Mouse (Mus musculus) ES-Bruce4 (cell line): ENCODE measurements around the gene Atg2a. TPM values are rescaled to one million over a fixed set of nuclear protein-coding genes. Genes with fewer than 3 reads are reported as not detected.

Experiments
- H3K27ac ChIP-seq: 2 replicates; pipeline ENCODE4 v1.5.1; 2012; ENCODE audit warnings: low read length, inconsistent platforms; ENCODE audit not compliant: insufficient read depth
- H3K27me3 ChIP-seq: 2 replicates; pipeline ENCODE4 v1.6.1; 2012; ENCODE audit warnings: mild to moderate bottlenecking, low read length, inconsistent platforms; ENCODE audit not compliant: control insufficient read depth, poor library complexity, insufficient read depth, severe bottlenecking
- H3K36me3 ChIP-seq: 2 replicates; pipeline ENCODE4 v1.6.1; 2012; ENCODE audit warnings: inconsistent platforms, mild to moderate bottlenecking, low read length, moderate library complexity; ENCODE audit not compliant: control insufficient read depth, poor library complexity, insufficient read depth, severe bottlenecking
- H3K4me1 ChIP-seq: one replicate; pipeline ENCODE4 v1.8.1; 2011; ENCODE audit warnings: low read length; ENCODE audit not compliant: control insufficient read depth, insufficient read depth
- H3K4me3 ChIP-seq: 2 replicates; pipeline ENCODE4 v1.5.1; 2011; ENCODE audit warnings: low read depth, mild to moderate bottlenecking, low read length
- H3K9ac ChIP-seq: 2 replicates; pipeline ENCODE4 v1.6.1; 2012; ENCODE audit warnings: low read depth, mild to moderate bottlenecking, inconsistent platforms; ENCODE audit not compliant: poor library complexity, severe bottlenecking
- H3K9me3 ChIP-seq: replicated peaks from 2 replicates; pipeline ENCODE4 v1.6.1; 2012; ENCODE audit warnings: mild to moderate bottlenecking, low read length, inconsistent platforms; ENCODE audit not compliant: control insufficient read depth, poor library complexity, insufficient read depth, severe bottlenecking
- CTCF ChIP-seq: IDR thresholded peaks from one replicate; pipeline ENCODE4 v1.8.1; 2011; ENCODE audit warnings: low read depth, low read length
- EP300 ChIP-seq: IDR thresholded peaks from 2 replicates; pipeline ENCODE4 v1.6.1; 2011; ENCODE audit warnings: low read depth, low read length; ENCODE audit not compliant: insufficient read depth
- POLR2A ChIP-seq: IDR thresholded peaks from one replicate; pipeline ENCODE4 v1.8.1; 2011; ENCODE audit warnings: low read length; ENCODE audit not compliant: insufficient read depth
- polyA plus RNA-seq: library from polyadenylated mRNA; stranded (reverse); fragments of >200 nt; gene quantifications from 2 replicates; pipeline ENCODE4 v1.2.4, GENCODE M21; 2011; ENCODE audit warnings: low read depth; ENCODE audit not compliant: missing spikeins, insufficient read depth, insufficient read length

Gene Atg2a
- polyA plus RNA-seq, 1 experiment: 10.9 TPM

DNA sequence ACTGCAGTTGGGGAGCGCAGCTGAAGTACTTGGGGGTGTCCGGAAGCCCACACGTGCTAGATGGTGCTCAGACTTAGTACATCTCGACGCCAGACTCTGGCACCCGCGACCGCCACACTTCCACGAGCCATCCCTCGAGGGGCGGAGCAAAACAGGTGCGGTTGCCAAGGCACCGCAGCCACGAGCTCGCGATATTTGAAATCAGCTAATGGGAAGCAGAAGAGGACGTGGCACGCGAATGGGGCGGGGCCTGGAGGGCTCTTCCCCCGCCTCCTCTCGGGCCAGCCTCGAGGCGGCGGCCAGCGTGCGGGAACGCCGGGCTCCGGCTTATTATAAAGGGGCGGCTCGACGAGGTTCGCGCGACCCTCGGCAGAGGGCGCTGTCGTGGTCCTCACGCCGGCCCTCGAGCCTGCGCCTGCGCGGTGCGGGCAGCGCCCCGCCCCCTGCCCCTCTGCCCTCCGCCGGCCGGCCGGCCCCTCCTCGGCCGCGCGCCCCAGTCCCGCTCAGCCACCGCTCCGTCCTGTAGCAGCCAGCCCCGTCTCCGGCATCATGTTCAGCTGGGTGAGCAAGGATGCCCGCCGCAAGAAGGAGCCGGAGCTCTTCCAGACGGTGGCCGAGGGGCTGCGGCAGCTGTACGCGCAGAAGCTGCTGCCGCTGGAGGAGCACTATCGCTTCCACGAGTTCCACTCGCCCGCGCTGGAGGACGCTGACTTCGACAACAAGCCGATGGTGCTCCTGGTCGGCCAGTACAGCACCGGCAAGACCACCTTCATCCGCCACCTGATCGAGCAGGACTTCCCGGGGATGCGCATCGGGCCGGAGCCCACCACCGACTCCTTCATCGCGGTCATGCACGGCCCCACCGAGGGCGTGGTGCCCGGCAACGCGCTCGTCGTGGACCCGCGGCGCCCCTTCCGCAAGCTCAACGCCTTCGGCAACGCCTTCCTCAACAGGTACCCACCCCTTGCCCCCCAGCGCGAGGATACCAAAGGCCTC, 35.3 kb downstream of the Atg2a start, which contains the start of gene Ehd1:
Gene Ehd1, plus strand, starts transcription at position 300 of the 996 bp plus-strand sequence.
- H3K27ac ChIP-seq: peak within 1 kb of the TSS; percentile 62
- H3K4me3 ChIP-seq: peak within 1 kb of the TSS; percentile 86
- H3K4me1 ChIP-seq: peaks cover 8% of the 10 kb centered on the region
- H3K9me3 ChIP-seq: no peaks in the 10 kb centered on the region
- H3K27me3 ChIP-seq: no peaks in the 10 kb centered on the region
- TF ChIP-seq EP300 (0 out of 2 replicates have a peak, but pooled peaks have one; percentile 41), CTCF (peak; percentile 69), POLR2A (peak; percentile 60)
- H3K36me3 ChIP-seq: peaks cover 5% of the 10 kb centered on the region
- H3K9ac ChIP-seq: peak within 1 kb of the TSS; percentile 66

DNA sequence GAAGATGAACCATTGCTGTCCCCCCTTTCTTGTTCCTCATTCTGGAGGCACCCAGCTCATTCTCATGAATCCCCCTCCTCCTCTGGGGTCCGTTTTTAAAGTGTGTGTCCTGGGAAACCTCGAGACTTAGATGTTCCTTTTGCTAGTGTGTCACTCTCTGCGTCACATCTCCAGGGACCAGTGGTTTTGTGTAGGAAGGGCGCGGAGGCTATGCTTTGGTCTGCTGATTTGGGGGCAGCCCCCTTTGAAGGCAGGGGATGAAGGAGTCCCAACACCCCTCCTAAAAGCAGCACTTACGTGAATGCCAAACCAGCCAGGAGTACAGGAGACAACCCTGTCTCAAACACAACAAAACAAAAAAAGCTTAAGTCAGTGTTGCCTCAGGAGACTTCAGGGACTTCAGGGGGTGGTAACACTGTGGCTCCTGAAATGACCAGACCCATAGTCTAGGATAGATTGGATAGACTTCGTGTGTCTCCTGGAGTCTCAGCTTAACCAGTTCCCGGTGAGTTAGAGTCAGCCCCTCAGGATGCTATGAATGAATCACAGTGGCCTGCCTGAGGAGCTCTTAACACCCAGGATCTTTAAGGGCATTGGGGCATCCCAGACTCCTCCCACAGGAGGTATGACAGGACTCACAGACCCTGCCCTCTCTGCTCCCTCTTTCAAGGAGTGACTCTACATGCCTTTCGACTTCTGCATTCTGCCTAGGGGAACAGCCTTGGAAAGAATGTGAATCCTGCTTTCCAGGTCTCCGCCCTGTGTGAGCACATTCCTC, 36.4 kb downstream of the Atg2a start:
- TF ChIP-seq CTCF: no peak
- no peak; the same call in 1 of the 2 replicates for TF ChIP-seq EP300
- no peak for TF ChIP-seq POLR2A
- peaks cover 15% of the 10 kb centered on the region for H3K36me3 ChIP-seq
- peak overlapping the region; percentile 86 for H3K4me3 ChIP-seq
- H3K9me3 ChIP-seq: no peaks in the 10 kb centered on the region
- H3K4me1 ChIP-seq: peaks cover 4% of the 10 kb centered on the region
- peak overlapping the region; percentile 84 for H3K27ac ChIP-seq
- H3K27me3 ChIP-seq: no peaks in the 10 kb centered on the region
- peak overlapping the region; percentile 66 for H3K9ac ChIP-seq

- Histone ChIP-seq H3K27ac (peak overlapping the region; percentile 84), H3K4me1 (peaks cover 4% of the 10 kb centered on the region)
Observed at GRCm38 (mm10) chr19:6278439-6279073, 37.1 kb downstream of the Atg2a start.

GRCm38 (mm10) chr19:6279481-6280144, 38.1 kb downstream of the Atg2a start:
- Histone ChIP-seq H3K4me3 (no peak overlapping the region), H3K9me3 (no peaks in the 10 kb centered on the region), H3K27ac (no peak overlapping the region), H3K36me3 (peaks cover 24% of the 10 kb centered on the region), H3K9ac (peak overlapping the region; percentile 8; the same call in 1 of the 2 replicates), H3K4me1 (peaks cover 6% of the 10 kb centered on the region), H3K27me3 (no peaks in the 10 kb centered on the region)
- no peak for TF ChIP-seq CTCF
- TF ChIP-seq POLR2A: no peak
- no peak for TF ChIP-seq EP300

More at GRCm38 (mm10) chr19:6278439-6279073, 37.1 kb downstream of the Atg2a start:
- TF ChIP-seq EP300 (peak; percentile 77; the same call in 1 of the 2 replicates), POLR2A (no peak), CTCF (no peak)
- H3K4me3 ChIP-seq: peak overlapping the region; percentile 86
- H3K9me3 ChIP-seq: no peaks in the 10 kb centered on the region
- H3K9ac ChIP-seq: peak overlapping the region; percentile 8
- no peaks in the 10 kb centered on the region for H3K27me3 ChIP-seq
- H3K36me3 ChIP-seq: peaks cover 20% of the 10 kb centered on the region

- no peak for TF ChIP-seq CTCF
- H3K9ac ChIP-seq: no peak overlapping the region
- no peaks in the 10 kb centered on the region for H3K27me3 ChIP-seq
- no peaks in the 10 kb centered on the region for H3K9me3 ChIP-seq
- peaks cover 25% of the 10 kb centered on the region for H3K36me3 ChIP-seq
- no peak overlapping the region for H3K27ac ChIP-seq
- no peak overlapping the region for H3K4me3 ChIP-seq
- peaks cover 6% of the 10 kb centered on the region for H3K4me1 ChIP-seq
Observed at GRCm38 (mm10) chr19:6280554-6280953, 39.1 kb downstream of the Atg2a start.
